Mouse (Mus musculus) forebrain, embryonic 11.5 days (tissue): Measurements from ENCODE around the gene Nrap. TPM values are rescaled to one million over a fixed set of nuclear protein-coding genes. Genes with fewer than 3 reads are reported as not detected.

Experiments used
- ATAC-seq: fragments of 200-750 bp; cut with Nextera tagmentation; replicated peaks from 2 replicates; pipeline ENCODE4 v1.8.0; 2017; ENCODE audit warnings: moderate TSS enrichment; ENCODE audit not compliant: low FRiP score
- DNase-seq: peaks from one replicate; pipeline ENCODE4 v3.0.0-alpha.2; 2017; ENCODE audit warnings: low spot score
- H3K27ac ChIP-seq: fragments of 300-500 bp; sonication (generic); 2 replicates; pipeline ENCODE4 v1.5.1; 2014; ENCODE audit warnings: low read depth, low read length
- H3K27me3 ChIP-seq: fragments of 300-500 bp; sonication (generic); 2 replicates; pipeline ENCODE4 v1.6.1; 2014; ENCODE audit warnings: mild to moderate bottlenecking, low read length, mixed read lengths; ENCODE audit not compliant: control insufficient read depth, insufficient read depth
- H3K36me3 ChIP-seq: fragments of 300-500 bp; sonication (generic); 2 replicates; pipeline ENCODE4 v1.6.1; 2014; ENCODE audit warnings: mild to moderate bottlenecking, low read length, moderate library complexity, mixed read lengths; ENCODE audit not compliant: control insufficient read depth, insufficient read depth
- H3K4me1 ChIP-seq: fragments of 300-500 bp; sonication (generic); replicated peaks from 2 replicates; pipeline ENCODE4 v1.6.1; 2014; ENCODE audit warnings: low read length, mixed read lengths; ENCODE audit not compliant: control insufficient read depth, insufficient read depth
- H3K4me2 ChIP-seq: fragments of 300-500 bp; sonication (generic); 2 replicates; pipeline ENCODE4 v1.6.1; 2014; ENCODE audit warnings: low read depth, mild to moderate bottlenecking, low read length, moderate library complexity, mixed read lengths; ENCODE audit not compliant: severe bottlenecking
- H3K4me3 ChIP-seq: fragments of 300-500 bp; sonication (generic); 2 replicates; pipeline ENCODE4 v1.5.1; 2014; ENCODE audit warnings: low read depth, low read length
- H3K9ac ChIP-seq: fragments of 300-500 bp; sonication (generic); 2 replicates; pipeline ENCODE4 v1.6.1; 2014; ENCODE audit warnings: low read length
- H3K9me3 ChIP-seq: fragments of 300-500 bp; sonication (generic); 2 replicates; pipeline ENCODE4 v1.6.1; 2016; ENCODE audit warnings: low read length, mixed read lengths; ENCODE audit not compliant: control insufficient read depth
- WGBS: fragments of 180-500 bp; shearing (Covaris S2); extraction: QIAGEN DNeasy Blood & Tissue Kit; methylation state at CpG from one replicate; pipeline ENCODE4 v1.1.7; 2014; 5-methylcytosine and 5-hydroxymethylcytosine counted together
- polyA plus RNA-seq: library from polyadenylated mRNA; unstranded; fragments of >200 nt; fragmentation: Nextera tagmentation; extraction: Ambion mirVana; gene quantifications from 2 replicates; pipeline ENCODE4 v1.2.1, GENCODE M21; 2014

The Nrap gene
- polyA plus RNA-seq, 1 experiment from 2014 or later, result 0.17 TPM

DNA sequence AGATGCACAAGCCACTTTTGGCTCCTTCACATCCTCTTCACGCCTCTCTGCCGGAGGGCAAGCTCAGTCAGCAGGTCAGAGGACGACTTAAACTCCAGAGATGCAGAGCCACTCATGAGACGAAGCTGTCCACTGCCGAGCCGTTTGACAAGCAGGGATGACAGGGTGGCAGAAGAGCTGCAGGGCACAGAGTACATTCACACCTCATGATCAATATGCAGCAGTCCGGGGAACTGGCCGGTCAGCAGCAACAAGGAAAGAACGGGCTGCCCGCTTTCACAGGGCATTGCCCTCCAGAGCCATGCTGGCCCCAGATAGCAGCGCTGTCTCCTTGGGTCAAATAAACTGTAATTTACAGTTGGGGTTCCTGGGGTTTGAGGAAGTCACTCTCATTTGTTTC is 111.5 kb downstream of the Nrap start:
- Histone ChIP-seq H3K27me3 (no peaks in the 10 kb centered on the region), H3K4me2 (no peak overlapping the region), H3K27ac (no peak overlapping the region), H3K4me1 (no peaks in the 10 kb centered on the region), H3K4me3 (no peak overlapping the region), H3K9ac (no peak overlapping the region), H3K36me3 (no peaks in the 10 kb centered on the region), H3K9me3 (no peaks in the 10 kb centered on the region)
- 81% methylated on average over 11 of the region's 11 CpGs for WGBS
- no peak for DNase-seq
- ATAC-seq, result no peak

DNA sequence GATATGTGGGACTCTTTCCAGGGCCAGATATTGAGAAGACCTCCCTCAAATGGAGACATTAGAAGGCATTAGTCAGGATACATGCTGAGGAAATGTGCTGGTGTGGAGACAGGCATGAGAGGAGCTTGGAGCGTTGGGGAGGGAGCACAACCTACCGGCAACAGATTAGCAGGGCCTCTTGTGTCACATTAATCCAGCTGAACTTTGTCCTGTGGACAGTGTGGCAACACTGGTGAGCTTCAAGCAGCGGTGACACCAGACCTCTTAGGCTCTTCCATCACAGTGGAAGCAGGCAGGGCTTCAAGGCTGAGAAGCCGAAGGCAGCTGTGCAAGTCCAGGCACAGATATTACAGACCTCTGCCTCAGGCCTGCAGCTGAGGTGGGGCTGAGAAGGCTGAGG is 111.9 kb downstream of the Nrap start:
- no peak overlapping the region for H3K4me2 ChIP-seq
- no peaks in the 10 kb centered on the region for H3K4me1 ChIP-seq
- H3K9ac ChIP-seq, result no peak overlapping the region
- H3K9me3 ChIP-seq, result no peaks in the 10 kb centered on the region
- no peaks in the 10 kb centered on the region for H3K27me3 ChIP-seq
- WGBS, result 89% methylated on average over 4 of the region's 4 CpGs
- no peaks in the 10 kb centered on the region for H3K36me3 ChIP-seq
- no peak overlapping the region for H3K4me3 ChIP-seq
- ATAC-seq, result no peak
- no peak overlapping the region for H3K27ac ChIP-seq
- DNase-seq, result no peak

DNA sequence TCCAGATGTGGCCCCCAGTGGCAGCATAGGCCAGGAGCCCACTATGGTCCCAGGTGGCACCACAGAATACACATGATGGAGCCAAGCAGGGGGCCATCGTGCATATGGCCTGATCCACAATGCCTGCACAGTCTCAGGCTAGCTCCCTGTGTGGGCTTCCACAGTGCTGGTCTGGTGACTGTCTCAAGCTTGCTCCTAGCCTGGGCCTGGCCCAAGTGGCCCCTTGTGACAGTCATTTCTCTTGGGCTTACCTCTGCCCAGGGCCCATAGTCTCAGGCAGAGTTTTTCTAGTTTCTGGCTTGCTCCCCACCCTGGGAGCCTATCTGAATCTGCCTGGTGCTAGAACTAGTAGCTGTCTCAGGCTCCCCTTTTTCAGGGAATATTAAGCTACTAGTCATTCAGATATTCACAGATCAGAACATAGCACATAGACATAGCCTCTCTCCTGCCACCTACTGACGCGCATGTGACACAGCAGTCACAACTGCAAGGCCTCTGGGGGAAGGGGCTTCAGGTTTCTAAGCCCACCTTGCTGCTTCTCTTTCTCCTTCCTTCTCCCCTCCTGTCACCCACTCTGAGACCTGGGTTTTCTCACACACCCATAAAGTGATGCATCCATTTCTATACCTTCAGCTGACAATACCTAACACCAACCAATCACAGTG is 112.6 kb downstream of the Nrap start:
- H3K4me1 ChIP-seq, result no peaks in the 10 kb centered on the region
- H3K4me3 ChIP-seq, result no peak overlapping the region
- no peak for DNase-seq
- no peaks in the 10 kb centered on the region for H3K9me3 ChIP-seq
- H3K9ac ChIP-seq, result no peak overlapping the region
- ATAC-seq, result no peak
- H3K27ac ChIP-seq, result no peak overlapping the region
- H3K36me3 ChIP-seq, result no peaks in the 10 kb centered on the region
- H3K4me2 ChIP-seq, result no peak overlapping the region
- H3K27me3 ChIP-seq, result no peaks in the 10 kb centered on the region
- WGBS, result 47% methylated on average over 3 of the region's 3 CpGs

DNA sequence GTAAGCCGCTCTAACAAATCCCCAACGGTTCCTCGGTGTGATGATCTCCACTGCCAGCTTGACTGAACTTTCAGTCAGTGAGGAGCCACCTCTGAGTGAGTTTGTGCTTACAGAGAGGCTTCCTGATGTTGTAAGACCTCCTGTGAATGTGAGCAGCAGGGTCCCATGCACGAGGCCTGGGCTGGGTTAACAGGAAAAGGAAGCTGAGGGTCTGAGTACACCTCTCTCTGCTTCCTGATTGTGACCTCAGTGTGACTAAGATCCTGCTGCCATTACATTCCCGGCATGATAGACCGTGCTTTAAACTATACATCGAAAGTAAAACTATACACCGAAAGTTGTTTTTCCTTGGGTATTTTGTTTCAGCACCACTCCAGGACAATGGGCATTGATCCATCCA is 117.8 kb downstream of the Nrap start:
- H3K9ac ChIP-seq, result no peak overlapping the region
- H3K27ac ChIP-seq, result no peak overlapping the region
- H3K36me3 ChIP-seq, result no peaks in the 10 kb centered on the region
- no peak for DNase-seq
- no peak overlapping the region for H3K4me3 ChIP-seq
- no peak for ATAC-seq
- WGBS, result 87% methylated on average over 8 of the region's 8 CpGs
- no peaks in the 10 kb centered on the region for H3K4me1 ChIP-seq
- no peaks in the 10 kb centered on the region for H3K27me3 ChIP-seq
- no peak overlapping the region for H3K4me2 ChIP-seq
- no peaks in the 10 kb centered on the region for H3K9me3 ChIP-seq

Other genes starting within 250 kb of the Nrap start
- gene Habp2, start 102.9 kb downstream of the Nrap start, polyA plus RNA-seq, result not detected in 2 replicates
- 17.4 and 19.6 TPM in 2 replicates for gene Casp7, start 7.1 kb upstream of the Nrap start, polyA plus RNA-seq
- 0.13 and 0.29 TPM in 2 replicates for gene Plekhs1, start 71.6 kb upstream of the Nrap start, polyA plus RNA-seq
- 16.9 and 18.2 TPM in 2 replicates for gene Dclre1a, start 158.2 kb upstream of the Nrap start, polyA plus RNA-seq
- gene Nhlrc2, start 158.2 kb upstream of the Nrap start, polyA plus RNA-seq, result 16.9 and 19.0 TPM in 2 replicates